Mouse (Mus musculus) lung, postnatal 0 days (tissue): ENCODE results near the gene Drd3. TPM values are rescaled to one million over a fixed set of nuclear protein-coding genes. Genes with fewer than 3 reads are reported as not detected.

Experiments
- ATAC-seq: fragments of 200-750 bp; cut with Nextera tagmentation; 2 replicates; pipeline ENCODE4 v1.8.0; 2017; ENCODE audit warnings: moderate library complexity
- DNase-seq: peaks from one replicate; pipeline ENCODE4 v3.0.0-alpha.2; 2016; ENCODE audit warnings: low spot score
- H3K27ac ChIP-seq: fragments of 300-500 bp; sonication (generic); 2 replicates; pipeline ENCODE4 v1.5.1; 2014; ENCODE audit warnings: antibody characterized with exemption, mild to moderate bottlenecking, low read length, mixed read lengths
- H3K27me3 ChIP-seq: fragments of 300-500 bp; sonication (generic); replicated peaks from 2 replicates; pipeline ENCODE4 v1.6.1; 2014; ENCODE audit warnings: low read length, mixed read lengths; ENCODE audit not compliant: insufficient read depth
- H3K36me3 ChIP-seq: fragments of 300-500 bp; sonication (generic); 2 replicates; pipeline ENCODE4 v1.6.1; 2014; ENCODE audit warnings: low read length, mixed read lengths; ENCODE audit not compliant: insufficient read depth
- H3K4me1 ChIP-seq: fragments of 300-500 bp; sonication (generic); 2 replicates; pipeline ENCODE4 v1.6.1; 2014; ENCODE audit warnings: antibody characterized with exemption, low read depth, low read length, mixed read lengths; ENCODE audit not compliant: insufficient read depth
- H3K4me2 ChIP-seq: fragments of 300-500 bp; sonication (generic); replicated peaks from 2 replicates; pipeline ENCODE4 v1.6.1; 2014; ENCODE audit warnings: low read depth, mild to moderate bottlenecking, low read length, moderate library complexity, mixed read lengths
- H3K4me3 ChIP-seq: fragments of 300-500 bp; sonication (generic); 2 replicates; pipeline ENCODE4 v1.5.1; 2014; ENCODE audit warnings: low read depth, low read length
- H3K9ac ChIP-seq: fragments of 300-500 bp; sonication (generic); replicated peaks from 2 replicates; pipeline ENCODE4 v1.6.1; 2014; ENCODE audit warnings: low read depth, mild to moderate bottlenecking
- H3K9me3 ChIP-seq: fragments of 300-500 bp; sonication (generic); 2 replicates; pipeline ENCODE4 v1.6.1; 2016; ENCODE audit warnings: low read length, mixed read lengths
- CTCF ChIP-seq: IDR thresholded peaks from 2 replicates; pipeline ENCODE4 v1.5.1; 2016; ENCODE audit warnings: antibody characterized with exemption, mild to moderate bottlenecking
- EP300 ChIP-seq: IDR thresholded peaks from 2 replicates; pipeline ENCODE4 v1.6.1; 2016; ENCODE audit warnings: antibody characterized with exemption, mild to moderate bottlenecking, control low read depth
- WGBS: fragments of 180-500 bp; shearing (Covaris S2); extraction: QIAGEN DNeasy Blood & Tissue Kit; methylation state at CpG from one replicate; pipeline ENCODE4 v1.1.7; 2014; 5-methylcytosine and 5-hydroxymethylcytosine counted together
- polyA plus RNA-seq: library from polyadenylated mRNA; unstranded; fragments of >200 nt; fragmentation: Nextera tagmentation; extraction: Ambion mirVana; gene quantifications from 2 replicates; pipeline ENCODE4 v1.2.1, GENCODE M21; 2015

Gene Drd3
- polyA plus RNA-seq, 1 experiment from 2014 or later: not detected

DNA sequence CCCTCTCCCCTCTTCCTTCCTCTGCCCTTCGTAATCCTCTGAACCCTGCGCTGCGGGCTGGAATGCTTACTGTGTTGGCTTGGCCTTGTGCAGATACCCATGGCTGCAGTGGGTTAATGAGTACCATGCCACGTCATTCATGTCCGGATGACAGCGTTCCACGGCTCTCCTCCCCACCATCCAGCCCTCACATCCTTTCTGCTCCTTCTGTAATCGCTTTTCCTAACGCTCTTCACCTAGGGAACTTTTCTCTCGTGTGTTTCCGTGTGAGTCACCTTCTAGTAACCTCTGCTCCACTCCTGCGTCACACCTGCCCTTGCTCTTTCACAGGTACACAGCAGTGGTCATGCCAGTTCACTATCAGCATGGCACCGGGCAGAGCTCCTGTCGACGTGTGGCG is 53.2 kb downstream of the Drd3 start:
- Histone ChIP-seq H3K27ac (no peak overlapping the region), H3K9ac (no peak overlapping the region), H3K4me3 (no peak overlapping the region), H3K4me2 (no peak overlapping the region), H3K9me3 (no peaks in the 10 kb centered on the region), H3K36me3 (no peaks in the 10 kb centered on the region), H3K27me3 (no peaks in the 10 kb centered on the region), H3K4me1 (no peaks in the 10 kb centered on the region)
- DNase-seq (no peak), ATAC-seq (no peak)
- TF ChIP-seq CTCF (no peak), EP300 (no peak)
- 57% methylated on average over 16 of the region's 16 CpGs for WGBS

- no peak for TF ChIP-seq CTCF
- TF ChIP-seq EP300: no peak
These were observed 55.6 kb downstream of the Drd3 start for GRCm38 (mm10) chr16:43809429-43809828.

GRCm38 (mm10) chr16:43811402-43811801 is 57.6 kb downstream of the Drd3 start:
- ATAC-seq: no peak
- TF ChIP-seq CTCF (no peak), EP300 (no peak)
- WGBS: 46% methylated on average over 1 of the region's 1 CpGs

More at GRCm38 (mm10) chr16:43809429-43809828, 55.6 kb downstream of the Drd3 start:
- H3K9ac ChIP-seq: no peak overlapping the region
- DNase-seq (no peak), ATAC-seq (no peak)
- H3K4me3 ChIP-seq: no peak overlapping the region
- H3K27ac ChIP-seq: no peak overlapping the region
- no peaks in the 10 kb centered on the region for H3K36me3 ChIP-seq
- no peaks in the 10 kb centered on the region for H3K27me3 ChIP-seq
- no peaks in the 10 kb centered on the region for H3K4me1 ChIP-seq
- no peaks in the 10 kb centered on the region for H3K9me3 ChIP-seq
- 66% methylated on average over 2 of the region's 2 CpGs for WGBS
- H3K4me2 ChIP-seq: no peak overlapping the region

GRCm38 (mm10) chr16:43814644-43815043 is 60.8 kb downstream of the Drd3 start:
- no peak overlapping the region for H3K4me2 ChIP-seq
- 64% methylated on average over 4 of the region's 4 CpGs for WGBS
- H3K4me1 ChIP-seq: no peaks in the 10 kb centered on the region
- TF ChIP-seq CTCF (no peak), EP300 (no peak)
- no peak for DNase-seq
- no peak overlapping the region for H3K27ac ChIP-seq
- ATAC-seq: no peak
- H3K4me3 ChIP-seq: no peak overlapping the region
- H3K27me3 ChIP-seq: no peaks in the 10 kb centered on the region
- H3K36me3 ChIP-seq: no peaks in the 10 kb centered on the region
- H3K9ac ChIP-seq: no peak overlapping the region
- H3K9me3 ChIP-seq: no peaks in the 10 kb centered on the region

More at GRCm38 (mm10) chr16:43811402-43811801, 57.6 kb downstream of the Drd3 start:
- no peak overlapping the region for H3K9ac ChIP-seq
- no peaks in the 10 kb centered on the region for H3K36me3 ChIP-seq
- no peaks in the 10 kb centered on the region for H3K4me1 ChIP-seq
- no peak for DNase-seq
- H3K27ac ChIP-seq: no peak overlapping the region
- H3K4me3 ChIP-seq: no peak overlapping the region
- no peaks in the 10 kb centered on the region for H3K9me3 ChIP-seq
- H3K4me2 ChIP-seq: no peak overlapping the region
- H3K27me3 ChIP-seq: no peaks in the 10 kb centered on the region

DNA sequence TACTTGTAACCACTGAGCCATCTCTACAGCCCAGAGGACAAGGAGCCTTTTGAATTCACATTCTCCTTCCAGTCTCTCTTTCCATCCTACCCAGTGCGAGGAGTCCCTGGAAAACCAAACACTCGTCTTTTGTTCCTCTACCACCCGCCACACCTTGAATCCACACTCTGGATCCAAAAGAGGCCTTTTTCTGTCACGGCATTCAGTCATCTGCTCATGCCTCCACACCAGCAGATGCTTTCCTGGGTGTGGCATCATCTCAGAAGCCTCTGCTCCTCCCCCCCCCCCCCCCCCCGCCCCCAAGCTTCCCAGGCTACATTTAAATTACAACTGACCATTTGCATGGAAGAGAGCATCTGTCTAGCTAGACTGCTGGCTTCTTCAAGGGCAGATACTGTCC is 62.5 kb downstream of the Drd3 start:
- no peak for DNase-seq
- Histone ChIP-seq H3K4me3 (no peak overlapping the region), H3K9ac (no peak overlapping the region), H3K27me3 (no peaks in the 10 kb centered on the region), H3K27ac (no peak overlapping the region), H3K4me2 (no peak overlapping the region), H3K36me3 (no peaks in the 10 kb centered on the region), H3K4me1 (no peaks in the 10 kb centered on the region), H3K9me3 (no peaks in the 10 kb centered on the region)
- ATAC-seq: no peak
- WGBS: 77% methylated on average over 4 of the region's 5 CpGs
- TF ChIP-seq CTCF (no peak), EP300 (no peak)

- TF ChIP-seq EP300 (no peak), CTCF (no peak)
- ATAC-seq (no peak), DNase-seq (no peak)
- H3K4me1 ChIP-seq: no peaks in the 10 kb centered on the region
- H3K9ac ChIP-seq: no peak overlapping the region
- no peak overlapping the region for H3K4me3 ChIP-seq
- H3K4me2 ChIP-seq: no peak overlapping the region
- H3K9me3 ChIP-seq: no peaks in the 10 kb centered on the region
- H3K27me3 ChIP-seq: no peaks in the 10 kb centered on the region
- WGBS: 92% methylated on average over 6 of the region's 6 CpGs
- no peaks in the 10 kb centered on the region for H3K36me3 ChIP-seq
- no peak overlapping the region for H3K27ac ChIP-seq
These were observed 64.6 kb downstream of the Drd3 start for GRCm38 (mm10) chr16:43818404-43818803.

DNA sequence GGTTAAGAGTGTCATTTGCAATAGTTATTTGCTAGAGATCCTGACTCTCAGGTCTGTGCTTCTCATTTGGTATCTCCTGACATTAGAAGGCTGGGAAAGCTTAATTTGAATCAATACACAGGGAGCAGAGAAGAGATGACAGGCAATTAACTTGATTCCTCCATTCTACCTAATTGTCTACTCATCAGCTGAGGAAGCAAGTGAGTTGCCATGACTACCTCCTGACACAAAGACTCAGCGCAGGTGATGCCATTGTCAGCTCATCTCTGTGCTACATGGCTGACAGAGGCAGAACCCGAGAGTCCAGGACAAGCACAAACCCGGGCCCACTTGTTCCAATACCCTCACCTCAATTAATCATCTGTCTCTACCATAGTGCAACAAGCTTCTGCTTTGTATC is 73.7 kb downstream of the Drd3 start:
- ATAC-seq (no peak), DNase-seq (no peak)
- Histone ChIP-seq H3K4me3 (no peak overlapping the region), H3K4me1 (no peaks in the 10 kb centered on the region), H3K9ac (no peak overlapping the region), H3K36me3 (no peaks in the 10 kb centered on the region), H3K4me2 (no peak overlapping the region), H3K9me3 (no peaks in the 10 kb centered on the region), H3K27me3 (no peaks in the 10 kb centered on the region), H3K27ac (no peak overlapping the region)
- WGBS: 72% methylated on average over 3 of the region's 3 CpGs
- TF ChIP-seq CTCF (no peak), EP300 (no peak)
